In the genomic region with DNA sequence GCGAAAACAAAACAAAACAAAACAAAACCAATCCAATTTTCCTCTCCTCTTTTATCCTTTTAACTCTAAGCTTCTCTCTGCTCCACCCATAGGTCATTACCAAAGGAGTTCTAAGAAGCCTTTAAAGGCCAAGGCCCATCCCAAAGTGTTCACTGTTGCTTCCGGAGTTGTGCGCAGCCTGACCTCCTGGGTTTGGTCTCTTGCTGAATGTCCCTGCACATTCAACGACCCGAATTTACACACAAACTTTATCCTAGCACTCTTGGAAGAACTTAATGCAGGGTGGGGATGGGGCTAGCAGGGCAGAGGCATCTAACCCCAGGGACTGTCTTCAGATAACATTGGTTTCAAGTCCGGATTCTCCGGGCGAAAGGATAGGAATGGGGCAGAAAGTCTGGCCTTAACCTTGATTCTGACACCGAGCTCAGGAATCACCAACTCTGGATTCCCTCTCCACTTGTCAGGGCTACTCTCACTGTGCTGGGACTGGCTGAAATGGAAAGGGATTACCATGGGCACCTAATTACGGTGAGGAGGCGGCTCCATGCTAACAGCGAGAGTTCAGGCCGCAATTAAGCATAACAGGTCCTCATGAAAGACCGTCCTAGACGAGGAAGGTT, we compare ENCODE assay signal across 8 mouse cellular contexts. TPM values are rescaled to one million over a fixed set of nuclear protein-coding genes. Genes with fewer than 3 reads are reported as not detected.
A peak's percentile ranks its signal among the peaks of the same experiment; 100 is the strongest.
DNase-seq lines count a peak whose midpoint lies in the region; ATAC-seq lines count a peak whose summit lies in the region.

No protein-coding gene starts in this region.

- peak overlapping the region; percentile 65 for H3K9ac ChIP-seq in midbrain, embryonic 16.5 days (ENCODE audit: low read depth, low read length)

- H3K36me3 ChIP-seq in limb, embryonic 10.5 days = peaks cover 28% of the 10 kb centered on the region
- H3K36me3 ChIP-seq in midbrain, embryonic 16.5 days (ENCODE audit: control insufficient read depth, insufficient read depth, low read length) = no peaks in the 10 kb centered on the region; the same call in 1 of the 2 replicates

- H3K27ac ChIP-seq in limb, embryonic 10.5 days = peak overlapping the region; percentile 97
- H3K27ac ChIP-seq in midbrain, embryonic 16.5 days (ENCODE audit: low read length) = peak overlapping the region; percentile 83

- peak overlapping the region; percentile 85 for H3K4me3 ChIP-seq in limb, embryonic 10.5 days
- H3K4me3 ChIP-seq in midbrain, embryonic 16.5 days (ENCODE audit: low read depth, low read length) = peak overlapping the region; percentile 79

- peaks cover 9% of the 10 kb centered on the region; the same call in 1 of the 2 replicates for H3K27me3 ChIP-seq in limb, embryonic 10.5 days (ENCODE audit: low read depth, poor library complexity, severe bottlenecking)
- no peaks in the 10 kb centered on the region for H3K27me3 ChIP-seq in midbrain, embryonic 16.5 days (ENCODE audit: control insufficient read depth, insufficient read depth, low read depth, low read length)

- no peaks in the 10 kb centered on the region for H3K9me3 ChIP-seq in limb, embryonic 10.5 days (replicated peaks)
- no peaks in the 10 kb centered on the region for H3K9me3 ChIP-seq in midbrain, embryonic 16.5 days (replicated peaks; ENCODE audit: control insufficient read depth, low read length, poor library complexity, severe bottlenecking)

- H3K4me2 ChIP-seq in midbrain, embryonic 16.5 days (ENCODE audit: low read length) = peak overlapping the region; percentile 75

- H3K4me1 ChIP-seq in limb, embryonic 10.5 days = peaks cover 19% of the 10 kb centered on the region
- peaks cover 25% of the 10 kb centered on the region for H3K4me1 ChIP-seq in midbrain, embryonic 16.5 days (ENCODE audit: control insufficient read depth, insufficient read depth, low read length)

- DNase-seq in gastrocnemius, adult 18-20 months (ENCODE audit: low spot score) = peak; percentile 38
- DNase-seq in gastrocnemius, postnatal 25 days = no peak
- DNase-seq in adrenal gland, postnatal 10 days = peak; percentile 65
- DNase-seq in limb, embryonic 10.5 days (ENCODE audit: low spot score) = no peak

- WGBS in limb, embryonic 10.5 days = 25% methylated on average over 15 of the region's 15 CpGs
- 19% methylated on average over 15 of the region's 15 CpGs for WGBS in midbrain, embryonic 16.5 days

- peak; percentile 2; the same call in 1 of the 2 replicates for ATAC-seq in granulocyte monocyte progenitor cell, adult 5-6 weeks (replicated peaks; ENCODE audit: poor library complexity, severe bottlenecking)
- ATAC-seq in midbrain, embryonic 16.5 days = peak; percentile 2
- ATAC-seq in activated CD4-positive, CD25-positive, alpha-beta regulatory T cell, adult 4 months = no peak
- ATAC-seq in inflammation-experienced regulatory T-cells, adult 6 months = no peak

RNA-seq across cellular contexts. Expression of gene Map2k7, which starts 0.6 kb away (rescaled TPM):
- total RNA-seq in gastrocnemius, adult 18-20 months (2021) = 10 to 100 TPM; 80.9 to 90.4 TPM
- total RNA-seq in gastrocnemius, postnatal 25 days (2021) = 10 to 100 TPM; 75.9 to 79.6 TPM
- 10 to 100 TPM; 78.2 to 79.0 TPM for total RNA-seq in adrenal gland, postnatal 10 days (2021)
- total RNA-seq in granulocyte monocyte progenitor cell, adult 5-6 weeks (2014; fragmentation: Nextera tagmentation) = 29.7 and 44.6 TPM in 2 replicates
- total RNA-seq in granulocyte monocyte progenitor cell, adult 5-6 weeks (2017) = 21.5 and 34.3 TPM in 2 replicates
- polyA plus RNA-seq in limb, embryonic 10.5 days (2016; fragmentation: Nextera tagmentation; extraction: Ambion mirVana) = 32.8 and 34.2 TPM in 2 replicates
- 26.8 and 29.9 TPM in 2 replicates for polyA plus RNA-seq in midbrain, embryonic 16.5 days (2015; fragmentation: Nextera tagmentation; extraction: Ambion mirVana)
- 10 to 100 TPM; 18.3 to 29.8 TPM for polyA plus RNA-seq in activated CD4-positive, CD25-positive, alpha-beta regulatory T cell, adult 4 months (2017; shearing (Covaris generic))
- 10 to 100 TPM; 17.2 to 33.1 (median 20.0) TPM for polyA plus RNA-seq in inflammation-experienced regulatory T-cells, adult 6 months (2017; shearing (Covaris generic))

RNA-seq across cellular contexts. Expression of gene Gm49320, which starts 0.7 kb away (rescaled TPM):
- total RNA-seq in gastrocnemius, adult 18-20 months (2021) = under 1 TPM in 1 of 2 experiments, not detected in 1; 0.14 TPM
- under 1 TPM in 1 of 2 experiments, not detected in 1; 0.16 TPM for total RNA-seq in gastrocnemius, postnatal 25 days (2021)
- 1 to 10 TPM in 1 of 2 experiments, not detected in 1; 2.4 TPM for total RNA-seq in adrenal gland, postnatal 10 days (2021)
- total RNA-seq in granulocyte monocyte progenitor cell, adult 5-6 weeks (2014; fragmentation: Nextera tagmentation) = 1.1 TPM in 1 of 2 replicates, not detected in the other
- total RNA-seq in granulocyte monocyte progenitor cell, adult 5-6 weeks (2017) = 0.52 TPM in 1 of 2 replicates, not detected in the other
- polyA plus RNA-seq in limb, embryonic 10.5 days (2016; fragmentation: Nextera tagmentation; extraction: Ambion mirVana) = 0.85 and 1.6 TPM in 2 replicates
- polyA plus RNA-seq in midbrain, embryonic 16.5 days (2015; fragmentation: Nextera tagmentation; extraction: Ambion mirVana) = 0.73 and 1.8 TPM in 2 replicates
- 1 to 10 TPM in 1 of 2 experiments, under 1 TPM in 1; 0.61 to 1.3 TPM for polyA plus RNA-seq in activated CD4-positive, CD25-positive, alpha-beta regulatory T cell, adult 4 months (2017; shearing (Covaris generic))
- under 1 TPM in 1 of 3 experiments, not detected in 2; 0.35 TPM for polyA plus RNA-seq in inflammation-experienced regulatory T-cells, adult 6 months (2017; shearing (Covaris generic))

RNA-seq across cellular contexts. Expression of gene Tgfbr3l, which starts 10.1 kb away (rescaled TPM):
- total RNA-seq in gastrocnemius, adult 18-20 months (2021) = 1 to 10 TPM; 1.2 to 1.7 TPM
- 1 to 10 TPM; 1.5 to 1.8 TPM for total RNA-seq in gastrocnemius, postnatal 25 days (2021)
- total RNA-seq in adrenal gland, postnatal 10 days (2021) = 10 to 100 TPM; 10.5 to 20.2 TPM
- 13.1 and 17.0 TPM in 2 replicates for total RNA-seq in granulocyte monocyte progenitor cell, adult 5-6 weeks (2014; fragmentation: Nextera tagmentation)
- 2.4 and 2.8 TPM in 2 replicates for total RNA-seq in granulocyte monocyte progenitor cell, adult 5-6 weeks (2017)
- 2.8 and 3.3 TPM in 2 replicates for polyA plus RNA-seq in limb, embryonic 10.5 days (2016; fragmentation: Nextera tagmentation; extraction: Ambion mirVana)
- 4.1 and 5.2 TPM in 2 replicates for polyA plus RNA-seq in midbrain, embryonic 16.5 days (2015; fragmentation: Nextera tagmentation; extraction: Ambion mirVana)
- 1 to 10 TPM; 3.5 to 6.8 TPM for polyA plus RNA-seq in activated CD4-positive, CD25-positive, alpha-beta regulatory T cell, adult 4 months (2017; shearing (Covaris generic))
- polyA plus RNA-seq in inflammation-experienced regulatory T-cells, adult 6 months (2017; shearing (Covaris generic)) = 1 to 10 TPM; 1.9 to 8.2 (median 5.2) TPM

RNA-seq across cellular contexts. Expression of gene Lrrc8e, which starts 11.3 kb away (rescaled TPM):
- total RNA-seq in gastrocnemius, adult 18-20 months (2021) = not detected
- under 1 TPM in 1 of 2 experiments, not detected in 1; 0.08 TPM for total RNA-seq in gastrocnemius, postnatal 25 days (2021)
- 1 to 10 TPM; 8.5 to 8.6 TPM for total RNA-seq in adrenal gland, postnatal 10 days (2021)
- not detected in 2 replicates for total RNA-seq in granulocyte monocyte progenitor cell, adult 5-6 weeks (2014; fragmentation: Nextera tagmentation)
- total RNA-seq in granulocyte monocyte progenitor cell, adult 5-6 weeks (2017) = not detected in 2 replicates
- 0.11 and 0.20 TPM in 2 replicates for polyA plus RNA-seq in limb, embryonic 10.5 days (2016; fragmentation: Nextera tagmentation; extraction: Ambion mirVana)
- 0.05 TPM in 1 of 2 replicates, not detected in the other for polyA plus RNA-seq in midbrain, embryonic 16.5 days (2015; fragmentation: Nextera tagmentation; extraction: Ambion mirVana)
- polyA plus RNA-seq in activated CD4-positive, CD25-positive, alpha-beta regulatory T cell, adult 4 months (2017; shearing (Covaris generic)) = not detected
- under 1 TPM in 1 of 3 experiments, not detected in 2; 0.90 TPM for polyA plus RNA-seq in inflammation-experienced regulatory T-cells, adult 6 months (2017; shearing (Covaris generic))

RNA-seq across cellular contexts. Expression of gene Snapc2, which starts 15.0 kb away (rescaled TPM):
- 10 to 100 TPM; 11.9 to 12.5 TPM for total RNA-seq in gastrocnemius, adult 18-20 months (2021)
- 1 to 10 TPM; 8.4 to 9.5 TPM for total RNA-seq in gastrocnemius, postnatal 25 days (2021)
- 10 to 100 TPM; 21.7 to 24.4 TPM for total RNA-seq in adrenal gland, postnatal 10 days (2021)
- 14.4 and 14.5 TPM in 2 replicates for total RNA-seq in granulocyte monocyte progenitor cell, adult 5-6 weeks (2014; fragmentation: Nextera tagmentation)
- total RNA-seq in granulocyte monocyte progenitor cell, adult 5-6 weeks (2017) = 12.5 and 14.5 TPM in 2 replicates
- polyA plus RNA-seq in limb, embryonic 10.5 days (2016; fragmentation: Nextera tagmentation; extraction: Ambion mirVana) = 70.0 and 72.1 TPM in 2 replicates
- 62.2 and 62.9 TPM in 2 replicates for polyA plus RNA-seq in midbrain, embryonic 16.5 days (2015; fragmentation: Nextera tagmentation; extraction: Ambion mirVana)
- polyA plus RNA-seq in activated CD4-positive, CD25-positive, alpha-beta regulatory T cell, adult 4 months (2017; shearing (Covaris generic)) = 10 to 100 TPM; 10.4 to 11.0 TPM
- polyA plus RNA-seq in inflammation-experienced regulatory T-cells, adult 6 months (2017; shearing (Covaris generic)) = 10 to 100 TPM in 2 of 3 experiments, 1 to 10 TPM in 1; 9.1 to 16.0 (median 15.9) TPM

Comparison
In these comparisons a context has a peak if more than half of its experiments do, and no peak if none do; other contexts are left out.
1. DNase-seq: peak in gastrocnemius, adult 18-20 months (single experiment) and adrenal gland, postnatal 10 days (single experiment); none in gastrocnemius, postnatal 25 days (single experiment) and limb, embryonic 10.5 days (single experiment).
2. ATAC-seq: peak in granulocyte monocyte progenitor cell, adult 5-6 weeks (single experiment) and midbrain, embryonic 16.5 days (single experiment); none in activated CD4-positive, CD25-positive, alpha-beta regulatory T cell, adult 4 months (single experiment) and inflammation-experienced regulatory T-cells, adult 6 months (single experiment).